Mouse (Mus musculus): ENCODE data around the gene Bola1.
"Not testable (repeated sequence)": the region's sequence is repeated elsewhere in the genome, so short reads cannot be mapped to it uniquely, and the experiment has no call there.

The Bola1 gene

DNA sequence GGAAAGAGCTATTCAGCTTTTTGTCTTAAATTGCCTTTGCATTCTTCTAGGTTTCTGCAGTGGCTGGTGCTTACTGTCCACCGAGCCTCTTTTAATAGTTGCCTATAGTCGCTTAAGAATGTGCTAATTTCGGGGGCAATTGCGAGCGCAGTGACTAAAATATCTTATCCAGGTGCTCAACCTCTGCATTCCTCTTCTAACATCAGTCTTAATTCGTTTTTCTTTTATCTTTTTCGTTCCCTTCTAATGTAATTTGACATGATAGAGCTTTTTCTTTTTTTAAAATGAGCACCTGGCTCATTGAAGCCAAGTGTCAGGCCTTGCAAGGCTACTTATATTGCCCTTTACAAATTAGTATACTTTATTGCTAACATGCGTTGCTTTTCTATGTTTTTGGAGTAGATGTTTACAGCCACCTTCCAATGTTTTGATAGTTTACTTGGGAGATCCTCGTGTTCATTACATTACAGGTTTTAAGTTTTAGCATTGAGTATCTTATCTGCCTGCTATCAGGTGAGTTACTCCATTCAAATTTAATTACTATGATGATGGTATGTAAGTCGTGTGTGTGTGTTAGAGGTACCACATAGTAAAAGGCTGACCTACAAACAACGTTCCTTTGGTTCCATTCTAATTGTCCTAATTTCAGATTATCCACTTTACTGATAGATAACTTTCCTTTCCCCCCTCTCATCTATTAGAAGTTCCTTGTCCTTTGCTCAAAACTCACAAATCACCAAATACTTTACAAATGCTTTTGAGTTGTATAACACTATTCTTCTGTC, 28.0 kb upstream of the Bola1 start:
- no peak for DNase-seq (ENCODE audit: low spot score in 2 of 2)

DNA sequence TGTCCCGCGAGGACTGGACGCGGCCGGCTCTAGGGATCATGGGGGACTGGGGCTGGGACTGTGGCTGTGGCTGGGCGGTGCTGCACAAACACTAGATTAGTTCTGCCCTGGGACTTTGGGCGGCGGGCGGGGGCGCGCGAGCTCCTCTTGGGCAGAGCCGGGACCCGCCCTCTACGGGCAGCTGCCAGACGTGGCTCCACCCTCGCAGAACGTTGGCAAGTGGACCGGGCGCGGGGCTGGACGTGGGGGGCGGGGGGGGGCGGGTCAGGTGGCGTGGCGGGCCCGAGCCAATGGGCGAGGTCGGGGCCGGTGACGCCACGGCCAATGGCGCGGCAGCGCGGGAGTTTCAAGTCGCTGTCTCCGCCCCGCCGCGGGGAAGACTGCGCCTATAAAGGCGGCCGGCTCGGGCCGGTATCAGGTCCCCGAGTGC, 26.9 kb upstream of the Bola1 start, which contains the start of gene Hist2h3c1:
Gene Hist2h3c1, plus strand, starts transcription at position 259 of the 430 bp plus-strand sequence.
- not testable (repeated sequence) for DNase-seq (ENCODE audit: low spot score in 2 of 2)

- DNase-seq (ENCODE audit: low spot score in 2 of 2), result not testable (repeated sequence)
Measured at GRCm38 (mm10) chr3:96246018-96246417, 26.5 kb upstream of the Bola1 start.

DNA sequence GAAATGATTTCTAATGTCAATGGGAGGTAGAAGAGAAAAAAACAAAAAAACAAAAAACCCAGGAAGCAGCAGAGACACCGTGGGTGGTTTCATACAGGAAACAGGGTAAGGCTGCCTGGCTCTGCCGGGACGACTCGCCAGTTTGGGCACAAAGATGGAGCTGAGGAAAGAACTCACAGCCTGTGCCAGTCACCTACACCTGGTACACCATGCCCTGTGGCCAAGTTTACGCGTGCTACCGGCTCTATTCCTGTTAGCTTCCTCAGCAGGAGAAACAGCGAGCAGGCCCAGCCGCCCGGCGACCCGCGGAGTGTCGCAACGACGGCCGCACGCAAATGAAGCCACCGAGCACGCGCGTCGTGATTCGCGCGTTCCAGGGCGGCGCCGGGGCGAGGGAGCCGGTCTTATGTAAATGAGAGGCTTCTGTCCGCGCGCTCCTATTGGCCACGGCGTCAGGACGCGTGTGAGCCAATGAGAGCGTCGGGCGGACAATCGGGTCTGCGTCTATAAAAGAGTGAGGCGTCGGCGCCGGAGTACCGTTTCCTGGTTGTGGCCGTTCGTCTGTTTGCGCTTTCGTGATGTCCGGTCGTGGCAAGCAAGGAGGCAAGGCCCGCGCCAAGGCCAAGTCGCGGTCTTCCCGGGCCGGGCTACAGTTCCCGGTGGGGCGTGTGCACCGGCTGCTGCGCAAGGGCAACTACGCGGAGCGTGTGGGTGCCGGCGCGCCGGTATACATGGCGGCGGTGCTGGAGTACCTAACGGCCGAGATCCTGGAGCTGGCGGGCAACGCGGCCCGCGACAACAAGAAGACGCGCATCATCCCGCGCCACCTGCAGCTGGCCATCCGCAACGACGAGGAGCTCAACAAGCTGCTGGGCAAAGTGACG, 25.7 kb upstream of the Bola1 start, which contains the start of gene Hist2h2aa1:
Gene Hist2h2aa1, plus strand, starts transcription at position 495 of the 884 bp plus-strand sequence.
- peak; percentile 83 to 85 for DNase-seq (ENCODE audit: low spot score in 2 of 2)

- DNase-seq (ENCODE audit: low spot score in 2 of 2), result no peak
Measured at GRCm38 (mm10) chr3:96243921-96244572, 24.5 kb upstream of the Bola1 start.

- no peak for DNase-seq (ENCODE audit: low spot score in 2 of 2)
Measured at GRCm38 (mm10) chr3:96240799-96241197, 21.3 kb upstream of the Bola1 start.

GRCm38 (mm10) chr3:96239949-96240798, 20.7 kb upstream of the Bola1 start, which contains the start of gene Hist2h2aa2:
Gene Hist2h2aa2, minus strand, starts transcription at chr3:96240276.
- peak; percentile 90 to 95 for DNase-seq (ENCODE audit: low spot score in 2 of 2)

DNA sequence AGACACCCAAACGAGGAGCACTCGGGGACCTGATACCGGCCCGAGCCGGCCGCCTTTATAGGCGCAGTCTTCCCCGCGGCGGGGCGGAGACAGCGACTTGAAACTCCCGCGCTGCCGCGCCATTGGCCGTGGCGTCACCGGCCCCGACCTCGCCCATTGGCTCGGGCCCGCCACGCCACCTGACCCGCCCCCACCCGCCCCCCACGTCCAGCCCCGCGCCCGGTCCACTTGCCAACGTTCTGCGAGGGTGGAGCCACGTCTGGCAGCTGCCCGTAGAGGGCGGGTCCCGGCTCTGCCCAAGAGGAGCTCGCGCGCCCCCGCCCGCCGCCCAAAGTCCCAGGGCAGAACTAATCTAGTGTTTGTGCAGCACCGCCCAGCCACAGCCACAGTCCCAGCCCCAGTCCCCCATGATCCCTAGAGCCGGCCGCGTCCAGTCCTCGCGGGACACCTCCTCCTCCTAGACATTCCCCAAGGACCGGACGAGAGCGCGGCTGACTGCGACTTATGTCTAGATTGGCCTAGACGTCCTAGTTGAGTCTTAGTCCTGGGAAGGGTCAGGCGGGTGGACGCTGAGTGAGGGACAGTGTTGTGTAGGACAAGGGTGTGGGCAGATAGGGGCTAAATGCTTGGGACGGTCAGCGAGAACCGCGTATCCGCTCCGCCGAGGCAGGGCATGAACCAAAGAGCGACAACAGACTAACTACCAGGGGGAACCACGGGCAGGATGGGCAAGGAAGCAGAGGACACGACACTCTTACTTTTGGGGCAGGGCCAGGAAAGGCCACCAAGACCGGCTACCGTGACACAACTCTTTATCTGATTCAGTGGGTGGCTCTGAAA, 19.7 kb upstream of the Bola1 start, which contains the start of gene Hist2h3c2:
Gene Hist2h3c2, minus strand, starts transcription at position 174 of the 840 bp plus-strand sequence.
- not testable (repeated sequence) for DNase-seq (ENCODE audit: low spot score in 2 of 2)

- no peak for DNase-seq (ENCODE audit: low spot score in 2 of 2)
Measured at GRCm38 (mm10) chr3:96237904-96238511, 18.5 kb upstream of the Bola1 start.

- DNase-seq (ENCODE audit: low spot score in 2 of 2), result no peak
Measured at GRCm38 (mm10) chr3:96237335-96237903, 17.9 kb upstream of the Bola1 start.

- no peak for DNase-seq (ENCODE audit: low spot score in 2 of 2)
Measured at GRCm38 (mm10) chr3:96236834-96237334, 17.4 kb upstream of the Bola1 start.

DNA sequence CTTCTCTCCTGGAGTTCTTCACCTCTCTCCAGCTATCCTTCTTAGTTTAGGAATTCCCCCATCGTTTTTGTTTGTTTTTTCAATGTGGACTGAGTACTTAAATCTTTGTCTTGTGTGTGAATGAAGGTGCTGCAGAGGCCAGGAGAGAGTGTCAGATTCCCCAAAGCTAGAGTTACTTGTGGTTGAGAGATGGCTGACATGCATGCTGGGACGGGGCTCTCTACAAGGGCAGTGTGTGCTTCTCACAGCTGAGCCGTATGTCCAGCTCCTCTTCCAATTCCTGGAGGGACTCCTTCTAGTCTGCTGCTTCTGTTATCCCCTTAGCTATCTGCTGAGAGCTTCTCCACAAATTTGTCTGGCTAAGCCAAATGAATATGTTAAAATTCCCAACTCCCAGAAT, 16.3 kb upstream of the Bola1 start:
- DNase-seq (ENCODE audit: low spot score in 2 of 2), result no peak

DNA sequence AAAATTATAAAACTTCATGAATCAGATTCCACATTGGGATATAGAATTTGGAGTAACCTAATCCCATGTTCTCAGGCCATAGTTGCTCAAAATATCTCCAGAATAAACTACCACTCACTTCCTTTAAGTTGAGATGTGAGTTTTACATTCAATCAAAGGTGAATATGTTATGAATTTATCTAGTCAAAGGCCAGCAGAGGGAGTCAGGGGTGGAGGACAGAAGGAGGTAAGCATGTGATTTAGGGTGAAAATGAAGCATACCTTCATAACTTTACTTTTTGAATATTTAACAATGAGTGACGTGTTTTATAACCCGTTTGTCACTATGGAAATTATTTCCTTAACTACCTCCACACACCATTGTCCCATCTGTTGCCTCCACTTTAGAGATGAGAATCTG, 15.4 kb upstream of the Bola1 start:
- DNase-seq (ENCODE audit: low spot score in 2 of 2), result no peak

DNA sequence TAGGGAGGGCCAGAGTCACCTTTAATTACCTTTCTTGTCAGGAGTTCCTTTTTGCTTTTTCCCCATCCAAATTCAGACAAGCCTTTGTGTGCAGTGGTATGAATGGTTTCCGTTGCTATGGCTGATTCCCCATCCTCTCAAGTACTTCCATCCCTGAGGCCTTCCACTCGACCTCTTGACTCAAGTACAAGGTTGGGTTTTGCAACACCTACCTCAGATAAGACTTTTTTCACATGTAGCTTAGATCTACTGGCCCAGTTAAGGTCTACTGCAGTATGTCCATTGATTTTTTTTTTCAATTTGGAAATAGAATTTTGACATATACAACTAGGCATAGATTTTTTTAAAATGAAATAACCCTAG, 12.2 kb upstream of the Bola1 start:
- no peak for DNase-seq (ENCODE audit: low spot score in 2 of 2)

GRCm38 (mm10) chr3:96230910-96231757, 11.6 kb upstream of the Bola1 start:
- DNase-seq (ENCODE audit: low spot score in 2 of 2), result no peak

GRCm38 (mm10) chr3:96230404-96230803, 10.9 kb upstream of the Bola1 start:
- DNase-seq (ENCODE audit: low spot score in 2 of 2), result no peak

GRCm38 (mm10) chr3:96228828-96229227, 9.3 kb upstream of the Bola1 start:
- DNase-seq (ENCODE audit: low spot score in 2 of 2), result no peak
